Mouse (Mus musculus): ENCODE measurements at regions not wholly inside any gene's neighbourhood (a gene's known extent, or its start where the extent isn't known, plus 50 kb on each side); places are given as distances from the start of the nearest gene placed in this dataset.

- no peaks in the 10 kb centered on the region for H3K9me3 ChIP-seq
- H3K4me1 ChIP-seq, result no peaks in the 10 kb centered on the region
- no peak overlapping the region for H3K4me3 ChIP-seq
- no peak overlapping the region for H3K9ac ChIP-seq
- no peak for ATAC-seq (ENCODE audit: low FRiP score, low read depth)
- no peak overlapping the region for H3K4me2 ChIP-seq (replicated peaks)
- no peaks in the 10 kb centered on the region for H3K36me3 ChIP-seq
- no peak overlapping the region for H3K27ac ChIP-seq
- H3K27me3 ChIP-seq (replicated peaks), result no peaks in the 10 kb centered on the region
- 66% methylated on average over 13 of the region's 13 CpGs for WGBS
These were observed 414.9 kb upstream of the Hs6st1 start for GRCm38 (mm10) chr1:35653119-35653956.

GRCm38 (mm10) chr1:35663006-35663405 lies 405.2 kb upstream of the Hs6st1 start:
- no peak for ATAC-seq (ENCODE audit: low FRiP score, low read depth)

GRCm38 (mm10) chr1:35673524-35673923 lies 394.7 kb upstream of the Hs6st1 start:
- no peak for ATAC-seq (ENCODE audit: low FRiP score, low read depth)
- no peaks in the 10 kb centered on the region for H3K9me3 ChIP-seq
- H3K4me3 ChIP-seq, result no peak overlapping the region
- H3K27ac ChIP-seq, result no peak overlapping the region
- no peaks in the 10 kb centered on the region for H3K4me1 ChIP-seq
- H3K27me3 ChIP-seq (replicated peaks), result no peaks in the 10 kb centered on the region
- no peaks in the 10 kb centered on the region for H3K36me3 ChIP-seq
- H3K9ac ChIP-seq, result no peak overlapping the region
- WGBS, result 87% methylated on average over 4 of the region's 4 CpGs
- H3K4me2 ChIP-seq (replicated peaks), result no peak overlapping the region

More at GRCm38 (mm10) chr1:35663006-35663405, 405.2 kb upstream of the Hs6st1 start:
- Histone ChIP-seq H3K4me3 (no peak overlapping the region), H3K4me1 (no peaks in the 10 kb centered on the region), H3K4me2 (replicated peaks) (no peak overlapping the region), H3K27me3 (replicated peaks) (no peaks in the 10 kb centered on the region), H3K9me3 (no peaks in the 10 kb centered on the region), H3K27ac (no peak overlapping the region), H3K9ac (no peak overlapping the region), H3K36me3 (no peaks in the 10 kb centered on the region)
- WGBS, result 83% methylated on average over 4 of the region's 4 CpGs

GRCm38 (mm10) chr1:35673992-35674391 lies 394.2 kb upstream of the Hs6st1 start:
- Histone ChIP-seq H3K36me3 (no peaks in the 10 kb centered on the region), H3K27ac (no peak overlapping the region), H3K4me1 (no peaks in the 10 kb centered on the region), H3K9ac (no peak overlapping the region), H3K4me3 (no peak overlapping the region), H3K27me3 (replicated peaks) (no peaks in the 10 kb centered on the region), H3K4me2 (replicated peaks) (no peak overlapping the region), H3K9me3 (no peaks in the 10 kb centered on the region)
- 86% methylated on average over 1 of the region's 1 CpGs for WGBS
- ATAC-seq (ENCODE audit: low FRiP score, low read depth), result no peak

- H3K4me1 ChIP-seq, result no peaks in the 10 kb centered on the region
- H3K9ac ChIP-seq, result no peak overlapping the region
- H3K4me2 ChIP-seq (replicated peaks), result no peak overlapping the region
- no peak overlapping the region for H3K27ac ChIP-seq
- H3K36me3 ChIP-seq, result no peaks in the 10 kb centered on the region
- no peak for ATAC-seq (ENCODE audit: low FRiP score, low read depth)
- WGBS, result 87% methylated on average over 8 of the region's 8 CpGs
- no peak overlapping the region for H3K4me3 ChIP-seq
- H3K27me3 ChIP-seq (replicated peaks), result no peaks in the 10 kb centered on the region
- H3K9me3 ChIP-seq, result no peaks in the 10 kb centered on the region
These were observed 385.7 kb upstream of the Hs6st1 start for GRCm38 (mm10) chr1:35682511-35682949.

GRCm38 (mm10) chr1:35685651-35686050 lies 382.5 kb upstream of the Hs6st1 start:
- 59% methylated on average over 6 of the region's 6 CpGs for WGBS
- ATAC-seq (ENCODE audit: low FRiP score, low read depth), result no peak
- no peak overlapping the region for H3K4me3 ChIP-seq
- no peaks in the 10 kb centered on the region for H3K4me1 ChIP-seq
- no peak overlapping the region for H3K27ac ChIP-seq
- no peaks in the 10 kb centered on the region for H3K36me3 ChIP-seq
- no peak overlapping the region for H3K4me2 ChIP-seq (replicated peaks)
- no peaks in the 10 kb centered on the region for H3K9me3 ChIP-seq
- no peaks in the 10 kb centered on the region for H3K27me3 ChIP-seq (replicated peaks)
- no peak overlapping the region for H3K9ac ChIP-seq

- Histone ChIP-seq H3K9me3 (0 out of 2 replicates have a peak, but pooled peaks cover 5% of the 10 kb centered on the region), H3K4me2 (replicated peaks) (no peak overlapping the region), H3K36me3 (no peaks in the 10 kb centered on the region), H3K27ac (no peak overlapping the region), H3K9ac (no peak overlapping the region), H3K27me3 (replicated peaks) (no peaks in the 10 kb centered on the region), H3K4me3 (no peak overlapping the region), H3K4me1 (peaks cover 15% of the 10 kb centered on the region; the same call in 1 of the 2 replicates)
- 9% methylated on average over 3 of the region's 3 CpGs for WGBS
- 0 out of 2 replicates have a peak, but pooled peaks have one; percentile 35 for ATAC-seq (ENCODE audit: low FRiP score, low read depth)
These were observed 373.9 kb upstream of the Hs6st1 start for GRCm38 (mm10) chr1:35694349-35694748.

- H3K9me3 ChIP-seq, result 0 out of 2 replicates have a peak, but pooled peaks cover 5% of the 10 kb centered on the region
These were observed 373.2 kb upstream of the Hs6st1 start for GRCm38 (mm10) chr1:35694775-35695591.

GRCm38 (mm10) chr1:35697218-35697617 lies 371.0 kb upstream of the Hs6st1 start:
- WGBS, result 16% methylated on average over 4 of the region's 4 CpGs
- 0 out of 2 replicates have a peak, but pooled peaks cover 5% of the 10 kb centered on the region for H3K9me3 ChIP-seq
- H3K4me2 ChIP-seq (replicated peaks), result no peak overlapping the region
- H3K36me3 ChIP-seq, result no peaks in the 10 kb centered on the region
- no peak overlapping the region for H3K27ac ChIP-seq
- H3K9ac ChIP-seq, result no peak overlapping the region
- H3K27me3 ChIP-seq (replicated peaks), result no peaks in the 10 kb centered on the region
- no peak overlapping the region for H3K4me3 ChIP-seq
- peaks cover 15% of the 10 kb centered on the region; the same call in 1 of the 2 replicates for H3K4me1 ChIP-seq
- no peak for ATAC-seq (ENCODE audit: low FRiP score, low read depth)

More at GRCm38 (mm10) chr1:35694775-35695591, 373.2 kb upstream of the Hs6st1 start:
- Histone ChIP-seq H3K4me2 (replicated peaks) (peak overlapping the region; percentile 38), H3K36me3 (no peaks in the 10 kb centered on the region), H3K27me3 (replicated peaks) (no peaks in the 10 kb centered on the region), H3K9ac (no peak overlapping the region), H3K4me1 (peaks cover 15% of the 10 kb centered on the region; the same call in 1 of the 2 replicates), H3K4me3 (no peak overlapping the region), H3K27ac (no peak overlapping the region)
- ATAC-seq (ENCODE audit: low FRiP score, low read depth), result peak; percentile 69
- 21% methylated on average over 15 of the region's 15 CpGs for WGBS

- 0 out of 2 replicates have a peak overlapping the region, but pooled peaks have one; percentile 17 for H3K9ac ChIP-seq
- no peaks in the 10 kb centered on the region for H3K9me3 ChIP-seq
- H3K27me3 ChIP-seq (replicated peaks), result no peaks in the 10 kb centered on the region
- H3K4me1 ChIP-seq, result peaks cover 15% of the 10 kb centered on the region; the same call in 1 of the 2 replicates
- 10% methylated on average over 10 of the region's 10 CpGs for WGBS
- no peak for ATAC-seq (ENCODE audit: low FRiP score, low read depth)
- H3K36me3 ChIP-seq, result no peaks in the 10 kb centered on the region
- H3K4me3 ChIP-seq, result no peak overlapping the region
- H3K27ac ChIP-seq, result no peak overlapping the region
- H3K4me2 ChIP-seq (replicated peaks), result no peak overlapping the region
These were observed 370.2 kb upstream of the Hs6st1 start for GRCm38 (mm10) chr1:35697834-35698500.

GRCm38 (mm10) chr1:35702585-35702984 lies 365.6 kb upstream of the Hs6st1 start:
- H3K4me1 ChIP-seq, result 0 out of 2 replicates have a peak, but pooled peaks cover 3% of the 10 kb centered on the region
- no peak overlapping the region for H3K9ac ChIP-seq
- ATAC-seq (ENCODE audit: low FRiP score, low read depth), result no peak
- no peaks in the 10 kb centered on the region for H3K36me3 ChIP-seq
- no peak overlapping the region for H3K4me3 ChIP-seq
- H3K9me3 ChIP-seq, result no peaks in the 10 kb centered on the region
- 56% methylated on average over 1 of the region's 1 CpGs for WGBS
- no peak overlapping the region for H3K27ac ChIP-seq
- no peak overlapping the region for H3K4me2 ChIP-seq (replicated peaks)
- no peaks in the 10 kb centered on the region for H3K27me3 ChIP-seq (replicated peaks)

GRCm38 (mm10) chr1:35706336-35706735 lies 361.9 kb upstream of the Hs6st1 start:
- Histone ChIP-seq H3K4me1 (no peaks in the 10 kb centered on the region), H3K9ac (no peak overlapping the region), H3K27me3 (replicated peaks) (no peaks in the 10 kb centered on the region), H3K27ac (no peak overlapping the region), H3K4me2 (replicated peaks) (no peak overlapping the region), H3K36me3 (no peaks in the 10 kb centered on the region), H3K4me3 (no peak overlapping the region), H3K9me3 (no peaks in the 10 kb centered on the region)
- no peak for ATAC-seq (ENCODE audit: low FRiP score, low read depth)
- WGBS, result 86% methylated on average over 6 of the region's 6 CpGs

Data from neural tube, embryonic 12.5 days (tissue).